Mouse (Mus musculus): ENCODE measurements around the gene Speer4f1. TPM values are rescaled to one million over a fixed set of nuclear protein-coding genes. Genes with fewer than 3 reads are reported as not detected.

Gene Speer4f1
- total RNA-seq, 2 experiments from 2014 or later: not detected

Other genes with a start within 250 kb of the Speer4f1 start
- gene Speer4f2, start 102.9 kb upstream of the Speer4f1 start, total RNA-seq (2021): not detected
- gene Sema3c, start 98.2 kb downstream of the Speer4f1 start, total RNA-seq (2021): 10 to 100 TPM; 18.9 to 19.0 TPM